Mouse (Mus musculus): Measurements from ENCODE around the gene Slc9a8. TPM values are rescaled to one million over a fixed set of nuclear protein-coding genes. Genes with fewer than 3 reads are reported as not detected.

Slc9a8 gene
- polyA plus RNA-seq, 1 experiment from 2014 or later: 18.7 TPM

- H3K4me2 ChIP-seq: no peak overlapping the region
- ATAC-seq (ENCODE audit: extremely low read depth, insufficient number of reproducible peaks, low FRiP score, low TSS enrichment): no peak
- H3K27me3 ChIP-seq (replicated peaks): no peaks in the 10 kb centered on the region
- H3K9ac ChIP-seq: no peak overlapping the region
- no peak overlapping the region for H3K4me3 ChIP-seq
- H3K27ac ChIP-seq (replicated peaks): no peak overlapping the region
- peaks cover 27% of the 10 kb centered on the region for H3K4me1 ChIP-seq
- H3K36me3 ChIP-seq: peaks cover 98% of the 10 kb centered on the region
- 80% methylated on average over 5 of the region's 5 CpGs for WGBS
- no peaks in the 10 kb centered on the region for H3K9me3 ChIP-seq
Measured at GRCm38 (mm10) chr2:167512970-167513369, 91.5 kb downstream of the Slc9a8 start.

GRCm38 (mm10) chr2:167514641-167515040, 93.1 kb downstream of the Slc9a8 start:
- Histone ChIP-seq H3K27ac (replicated peaks) (0 out of 2 replicates have a peak overlapping the region, but pooled peaks have one; percentile 34), H3K27me3 (replicated peaks) (no peaks in the 10 kb centered on the region), H3K9me3 (no peaks in the 10 kb centered on the region), H3K9ac (no peak overlapping the region), H3K4me2 (no peak overlapping the region), H3K36me3 (peaks cover 96% of the 10 kb centered on the region), H3K4me1 (peaks cover 21% of the 10 kb centered on the region), H3K4me3 (no peak overlapping the region)
- 90% methylated on average over 4 of the region's 4 CpGs for WGBS
- ATAC-seq (ENCODE audit: extremely low read depth, insufficient number of reproducible peaks, low FRiP score, low TSS enrichment): no peak

- Histone ChIP-seq H3K9ac (no peak overlapping the region), H3K36me3 (peaks cover 93% of the 10 kb centered on the region), H3K27ac (replicated peaks) (no peak overlapping the region), H3K4me2 (no peak overlapping the region), H3K27me3 (replicated peaks) (no peaks in the 10 kb centered on the region), H3K4me1 (peaks cover 11% of the 10 kb centered on the region), H3K9me3 (no peaks in the 10 kb centered on the region), H3K4me3 (no peak overlapping the region)
- WGBS: 85% methylated on average over 5 of the region's 5 CpGs
- ATAC-seq (ENCODE audit: extremely low read depth, insufficient number of reproducible peaks, low FRiP score, low TSS enrichment): no peak
Measured at GRCm38 (mm10) chr2:167515688-167516087, 94.2 kb downstream of the Slc9a8 start.

GRCm38 (mm10) chr2:167519606-167520252, 98.2 kb downstream of the Slc9a8 start:
- Histone ChIP-seq H3K4me3 (no peak overlapping the region), H3K27ac (replicated peaks) (no peak overlapping the region), H3K4me1 (0 out of 2 replicates have a peak, but pooled peaks cover 2% of the 10 kb centered on the region), H3K9me3 (no peaks in the 10 kb centered on the region), H3K27me3 (replicated peaks) (no peaks in the 10 kb centered on the region), H3K36me3 (peaks cover 53% of the 10 kb centered on the region), H3K9ac (no peak overlapping the region), H3K4me2 (no peak overlapping the region)
- ATAC-seq (ENCODE audit: extremely low read depth, insufficient number of reproducible peaks, low FRiP score, low TSS enrichment): no peak
- WGBS: 72% methylated on average over 5 of the region's 5 CpGs

Other genes starting within 250 kb of the Slc9a8 start
- gene Kcnb1, start 231.6 kb upstream of the Slc9a8 start, polyA plus RNA-seq (2015; fragmentation: Nextera tagmentation; extraction: Ambion mirVana): 0.19 and 0.49 TPM in 2 replicates
- gene Ptgis, start 181.1 kb upstream of the Slc9a8 start, polyA plus RNA-seq (2015; fragmentation: Nextera tagmentation; extraction: Ambion mirVana): 21.6 and 21.8 TPM in 2 replicates
- gene B4galt5, start 72.5 kb upstream of the Slc9a8 start, polyA plus RNA-seq (2015; fragmentation: Nextera tagmentation; extraction: Ambion mirVana): 8.8 and 9.7 TPM in 2 replicates
- 58.0 and 65.0 TPM in 2 replicates for gene Rnf114, start 70.9 kb downstream of the Slc9a8 start, polyA plus RNA-seq (2015; fragmentation: Nextera tagmentation; extraction: Ambion mirVana)
- gene Spata2, start 71.2 kb downstream of the Slc9a8 start, polyA plus RNA-seq (2015; fragmentation: Nextera tagmentation; extraction: Ambion mirVana): 13.5 and 14.6 TPM in 2 replicates
- gene Snai1, start 116.5 kb downstream of the Slc9a8 start, polyA plus RNA-seq (2015; fragmentation: Nextera tagmentation; extraction: Ambion mirVana): 17.3 and 17.6 TPM in 2 replicates
- gene Ube2v1, start 210.4 kb downstream of the Slc9a8 start, polyA plus RNA-seq (2015; fragmentation: Nextera tagmentation; extraction: Ambion mirVana): 216 and 229 TPM in 2 replicates
- gene Gm20431, start 239.8 kb downstream of the Slc9a8 start, polyA plus RNA-seq (2015; fragmentation: Nextera tagmentation; extraction: Ambion mirVana): 1.9 and 4.5 TPM in 2 replicates